Mouse (Mus musculus): ENCODE results near the gene Fgfr2. TPM values are rescaled to one million over a fixed set of nuclear protein-coding genes. Genes with fewer than 3 reads are reported as not detected.
"Not testable (repeated sequence)": the region's sequence is repeated elsewhere in the genome, so short reads cannot be mapped to it uniquely, and the experiment has no call there.

Fgfr2 gene
- polyA plus RNA-seq, 1 experiment from 2014 or later = 20.3 TPM

GRCm38 (mm10) chr7:131411221-131411940, 1711.8 kb downstream of the Fgfr2 start:
- WGBS = 39% methylated on average over 10 of the region's 10 CpGs
- peak overlapping the region; percentile 76 for H3K4me3 ChIP-seq (ENCODE audit: low read length)
- H3K9me3 ChIP-seq (replicated peaks; ENCODE audit: control insufficient read depth, low read length) = no peaks in the 10 kb centered on the region
- no peak for ATAC-seq (replicated peaks; ENCODE audit: extremely low read depth, insufficient read depth, low FRiP score)
- H3K4me2 ChIP-seq (ENCODE audit: low read depth, low read length) = peak overlapping the region; percentile 62
- peak overlapping the region; percentile 70; the same call in 1 of the 2 replicates for H3K27ac ChIP-seq (ENCODE audit: low read length)
- H3K4me1 ChIP-seq (ENCODE audit: control insufficient read depth, insufficient read depth, low read length) = peaks cover 9% of the 10 kb centered on the region
- H3K36me3 ChIP-seq (ENCODE audit: control insufficient read depth, insufficient read depth) = no peaks in the 10 kb centered on the region
- H3K27me3 ChIP-seq (ENCODE audit: control insufficient read depth, insufficient read depth, low read length) = no peaks in the 10 kb centered on the region
- H3K9ac ChIP-seq (ENCODE audit: low read length) = peak overlapping the region; percentile 94

GRCm38 (mm10) chr7:131410416-131411058, 1712.6 kb downstream of the Fgfr2 start, which contains the start of the genes Ikzf5 and Acadsb:
Gene Ikzf5, minus strand, starts transcription at chr7:131410521.
Gene Acadsb, plus strand, starts transcription at chr7:131410601.
- whole genome bisulfite sequencing = under 1% methylated on average over 42 of the region's 42 CpGs
- peak; percentile 98 for ATAC-seq (replicated peaks; ENCODE audit: extremely low read depth, insufficient read depth, low FRiP score)
- Histone ChIP-seq H3K9ac (ENCODE audit: low read length) (peak within 1 kb of the TSS; percentile 94), H3K4me1 (ENCODE audit: control insufficient read depth, insufficient read depth, low read length) (peaks cover 9% of the 10 kb centered on the region), H3K4me3 (ENCODE audit: low read length) (peak within 1 kb of the TSS; percentile 76), H3K4me2 (ENCODE audit: low read depth, low read length) (peak within 1 kb of the TSS; percentile 62), H3K9me3 (replicated peaks; ENCODE audit: control insufficient read depth, low read length) (no peaks in the 10 kb centered on the region), H3K36me3 (ENCODE audit: control insufficient read depth, insufficient read depth) (no peaks in the 10 kb centered on the region), H3K27me3 (ENCODE audit: control insufficient read depth, insufficient read depth, low read length) (no peaks in the 10 kb centered on the region), H3K27ac (ENCODE audit: low read length) (peak within 1 kb of the TSS; percentile 72)

GRCm38 (mm10) chr7:131409988-131410385, 1713.2 kb downstream of the Fgfr2 start:
- Histone ChIP-seq H3K4me1 (ENCODE audit: control insufficient read depth, insufficient read depth, low read length) (peaks cover 9% of the 10 kb centered on the region), H3K9me3 (replicated peaks; ENCODE audit: control insufficient read depth, low read length) (no peaks in the 10 kb centered on the region), H3K36me3 (ENCODE audit: control insufficient read depth, insufficient read depth) (no peaks in the 10 kb centered on the region), H3K27ac (ENCODE audit: low read length) (peak overlapping the region; percentile 64), H3K4me3 (ENCODE audit: low read length) (peak overlapping the region; percentile 76), H3K9ac (ENCODE audit: low read length) (peak overlapping the region; percentile 86), H3K27me3 (ENCODE audit: control insufficient read depth, insufficient read depth, low read length) (no peaks in the 10 kb centered on the region), H3K4me2 (ENCODE audit: low read depth, low read length) (peak overlapping the region; percentile 62)
- under 1% methylated on average over 38 of the region's 38 CpGs for WGBS
- peak; percentile 33 for ATAC-seq (replicated peaks; ENCODE audit: extremely low read depth, insufficient read depth, low FRiP score)

- 8% methylated on average over 16 of the region's 16 CpGs for WGBS
- Histone ChIP-seq H3K9me3 (replicated peaks; ENCODE audit: control insufficient read depth, low read length) (no peaks in the 10 kb centered on the region), H3K9ac (ENCODE audit: low read length) (peak overlapping the region; percentile 86), H3K36me3 (ENCODE audit: control insufficient read depth, insufficient read depth) (no peaks in the 10 kb centered on the region), H3K4me3 (ENCODE audit: low read length) (peak overlapping the region; percentile 76), H3K27me3 (ENCODE audit: control insufficient read depth, insufficient read depth, low read length) (no peaks in the 10 kb centered on the region), H3K4me1 (ENCODE audit: control insufficient read depth, insufficient read depth, low read length) (peaks cover 9% of the 10 kb centered on the region), H3K4me2 (ENCODE audit: low read depth, low read length) (peak overlapping the region; percentile 62), H3K27ac (ENCODE audit: low read length) (no peak overlapping the region)
- ATAC-seq (replicated peaks; ENCODE audit: extremely low read depth, insufficient read depth, low FRiP score) = no peak
These were observed 1713.7 kb downstream of the Fgfr2 start for GRCm38 (mm10) chr7:131409321-131409987.

GRCm38 (mm10) chr7:131391761-131392160, 1731.4 kb downstream of the Fgfr2 start:
- not testable (repeated sequence) for H3K4me3 ChIP-seq (ENCODE audit: low read length); H3K4me1 ChIP-seq (ENCODE audit: control insufficient read depth, insufficient read depth, low read length); H3K9ac ChIP-seq (ENCODE audit: low read length); H3K9me3 ChIP-seq (replicated peaks; ENCODE audit: control insufficient read depth, low read length); H3K27me3 ChIP-seq (ENCODE audit: control insufficient read depth, insufficient read depth, low read length); H3K27ac ChIP-seq (ENCODE audit: low read length); ATAC-seq (replicated peaks; ENCODE audit: extremely low read depth, insufficient read depth, low FRiP score); H3K4me2 ChIP-seq (ENCODE audit: low read depth, low read length)
- 83% methylated on average over 6 of the region's 7 CpGs for WGBS
- H3K36me3 ChIP-seq (ENCODE audit: control insufficient read depth, insufficient read depth) = peaks cover 19% of the 10 kb centered on the region

- Histone ChIP-seq H3K4me3 (ENCODE audit: low read length) (peak overlapping the region; percentile 86), H3K27ac (ENCODE audit: low read length) (peak overlapping the region; percentile 99), H3K9me3 (replicated peaks; ENCODE audit: control insufficient read depth, low read length) (no peaks in the 10 kb centered on the region), H3K4me1 (ENCODE audit: control insufficient read depth, insufficient read depth, low read length) (peaks cover 9% of the 10 kb centered on the region), H3K4me2 (ENCODE audit: low read depth, low read length) (peak overlapping the region; percentile 78), H3K9ac (ENCODE audit: low read length) (peak overlapping the region; percentile 95), H3K27me3 (ENCODE audit: control insufficient read depth, insufficient read depth, low read length) (no peaks in the 10 kb centered on the region), H3K36me3 (ENCODE audit: control insufficient read depth, insufficient read depth) (0 out of 2 replicates have a peak, but pooled peaks cover 2% of the 10 kb centered on the region)
- 63% methylated on average over 9 of the region's 9 CpGs for WGBS
- no peak for ATAC-seq (replicated peaks; ENCODE audit: extremely low read depth, insufficient read depth, low FRiP score)
These were observed 1751.1 kb downstream of the Fgfr2 start for GRCm38 (mm10) chr7:131371880-131372651.

- peak overlapping the region; percentile 86 for H3K4me3 ChIP-seq (ENCODE audit: low read length)
- WGBS = 5% methylated on average over 9 of the region's 9 CpGs
- no peaks in the 10 kb centered on the region for H3K27me3 ChIP-seq (ENCODE audit: control insufficient read depth, insufficient read depth, low read length)
- H3K4me2 ChIP-seq (ENCODE audit: low read depth, low read length) = peak overlapping the region; percentile 78
- H3K36me3 ChIP-seq (ENCODE audit: control insufficient read depth, insufficient read depth) = 0 out of 2 replicates have a peak, but pooled peaks cover 2% of the 10 kb centered on the region
- H3K4me1 ChIP-seq (ENCODE audit: control insufficient read depth, insufficient read depth, low read length) = peaks cover 9% of the 10 kb centered on the region
- ATAC-seq (replicated peaks; ENCODE audit: extremely low read depth, insufficient read depth, low FRiP score) = peak; percentile 35
- peak overlapping the region; percentile 95 for H3K9ac ChIP-seq (ENCODE audit: low read length)
- no peaks in the 10 kb centered on the region for H3K9me3 ChIP-seq (replicated peaks; ENCODE audit: control insufficient read depth, low read length)
- H3K27ac ChIP-seq (ENCODE audit: low read length) = peak overlapping the region; percentile 99
These were observed 1751.7 kb downstream of the Fgfr2 start for GRCm38 (mm10) chr7:131371470-131371860.

- 0 out of 2 replicates have a peak, but pooled peaks cover 2% of the 10 kb centered on the region for H3K36me3 ChIP-seq (ENCODE audit: control insufficient read depth, insufficient read depth)
- H3K4me1 ChIP-seq (ENCODE audit: control insufficient read depth, insufficient read depth, low read length) = peaks cover 9% of the 10 kb centered on the region
- H3K27me3 ChIP-seq (ENCODE audit: control insufficient read depth, insufficient read depth, low read length) = no peaks in the 10 kb centered on the region
- H3K9me3 ChIP-seq (replicated peaks; ENCODE audit: control insufficient read depth, low read length) = no peaks in the 10 kb centered on the region
- peak within 1 kb of the TSS; percentile 86 for H3K4me3 ChIP-seq (ENCODE audit: low read length)
- 4% methylated on average over 47 of the region's 47 CpGs for WGBS
- peak within 1 kb of the TSS; percentile 95 for H3K9ac ChIP-seq (ENCODE audit: low read length)
- peak; percentile 96 for ATAC-seq (replicated peaks; ENCODE audit: extremely low read depth, insufficient read depth, low FRiP score)
- H3K27ac ChIP-seq (ENCODE audit: low read length) = peak within 1 kb of the TSS; percentile 99
- peak within 1 kb of the TSS; percentile 78 for H3K4me2 ChIP-seq (ENCODE audit: low read depth, low read length)
These were observed 1752.3 kb downstream of the Fgfr2 start, which contains the start of gene Pstk for GRCm38 (mm10) chr7:131370648-131371469. Gene Pstk, plus strand, starts transcription at chr7:131371141.
